7 mouse cellular contexts compared by ENCODE assay signal in the genomic region with DNA sequence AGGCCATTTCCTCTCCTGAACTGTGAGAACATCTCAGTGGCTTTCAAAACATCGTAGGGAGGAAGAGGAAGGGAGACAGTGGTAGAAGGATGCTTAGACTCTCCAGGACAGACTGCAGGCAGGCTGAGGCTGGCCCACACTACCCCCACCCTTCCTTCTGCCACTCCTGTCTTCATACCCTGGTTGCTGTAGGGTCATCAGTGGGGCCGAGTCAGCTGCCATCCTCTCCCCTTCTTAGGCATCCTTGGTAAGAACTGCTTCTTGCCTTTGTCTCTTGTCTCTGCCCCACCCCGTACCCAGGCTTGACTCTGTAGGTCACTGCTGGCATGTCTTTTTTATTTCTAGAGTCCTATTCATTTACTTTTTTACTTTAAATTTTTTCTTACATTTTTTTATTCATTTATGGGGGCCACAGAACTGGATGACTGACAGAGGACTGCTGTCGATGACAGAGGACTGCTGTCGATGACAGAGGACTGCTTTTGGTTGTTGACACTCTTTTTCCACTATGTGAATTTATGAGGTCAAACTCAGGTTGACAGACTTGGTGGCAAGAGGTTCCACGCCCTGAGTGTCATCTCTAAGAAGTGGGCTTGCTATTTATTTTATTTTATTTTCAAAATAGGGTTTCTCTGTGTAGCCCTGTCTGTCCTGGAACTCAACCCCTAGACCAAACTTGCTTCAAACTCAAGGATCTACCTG. TPM values are rescaled to one million over a fixed set of nuclear protein-coding genes. Genes with fewer than 3 reads are reported as not detected.
A peak's percentile ranks its signal among the peaks of the same experiment; 100 is the strongest.
DNase-seq lines count a peak whose midpoint lies in the region; ATAC-seq and TF ChIP-seq lines count a peak whose summit lies in the region.

No protein-coding gene starts in this region.

- H3K4me2 ChIP-seq in embryonic facial prominence, embryonic 13.5 days, result peak overlapping the region; percentile 91
- peak overlapping the region; percentile 100; the same call in 1 of the 2 replicates for H3K4me2 ChIP-seq in intestine, embryonic 14.5 days (ENCODE audit: low read length)
- peak overlapping the region; percentile 97 for H3K4me2 ChIP-seq in neural tube, embryonic 13.5 days

- H3K79me2 ChIP-seq in liver, adult 2 months (ENCODE audit: control insufficient read depth, insufficient read depth, low read length), result no peaks in the 10 kb centered on the region

- H3K4me3 ChIP-seq in liver, adult 2 months (ENCODE audit: insufficient read depth, low read depth, low read length), result peak overlapping the region; percentile 22
- H3K4me3 ChIP-seq in embryonic facial prominence, embryonic 13.5 days, result peak overlapping the region; percentile 10; the same call in 1 of the 2 replicates
- H3K4me3 ChIP-seq in intestine, embryonic 14.5 days (ENCODE audit: low read depth, low read length), result no peak overlapping the region
- H3K4me3 ChIP-seq in neural tube, embryonic 13.5 days, result peak overlapping the region; percentile 71

- no peak for ATAC-seq in embryonic facial prominence, embryonic 13.5 days (ENCODE audit: insufficient number of reproducible peaks, insufficient read depth, low FRiP score, low TSS enrichment, low read depth)
- ATAC-seq in intestine, embryonic 14.5 days (replicated peaks; ENCODE audit: low FRiP score, low TSS enrichment, low read depth), result no peak
- no peak for ATAC-seq in neural tube, embryonic 13.5 days (ENCODE audit: low read depth)

- H3K9ac ChIP-seq in liver, adult 2 months (ENCODE audit: low read depth, low read length), result peak overlapping the region; percentile 40
- H3K9ac ChIP-seq in embryonic facial prominence, embryonic 13.5 days, result no peak overlapping the region
- H3K9ac ChIP-seq in intestine, embryonic 14.5 days (ENCODE audit: low read length), result no peak overlapping the region; the same call in 1 of the 2 replicates
- H3K9ac ChIP-seq in neural tube, embryonic 13.5 days, result peak overlapping the region; percentile 97

- peak overlapping the region; percentile 55 for H3K27ac ChIP-seq in liver, adult 2 months (replicated peaks; ENCODE audit: insufficient read depth, low read depth, low read length)
- H3K27ac ChIP-seq in embryonic facial prominence, embryonic 13.5 days, result peak overlapping the region; percentile 28; the same call in 1 of the 2 replicates
- H3K27ac ChIP-seq in intestine, embryonic 14.5 days (ENCODE audit: low read depth), result no peak overlapping the region
- H3K27ac ChIP-seq in neural tube, embryonic 13.5 days (replicated peaks), result peak overlapping the region; percentile 99

- 0 out of 2 replicates have a peak, but pooled peaks cover 1% of the 10 kb centered on the region for H3K36me3 ChIP-seq in liver, adult 2 months (ENCODE audit: control insufficient read depth, insufficient read depth, low read length)
- no peaks in the 10 kb centered on the region for H3K36me3 ChIP-seq in embryonic facial prominence, embryonic 13.5 days
- H3K36me3 ChIP-seq in intestine, embryonic 14.5 days (ENCODE audit: control insufficient read depth, insufficient read depth, low read length), result no peaks in the 10 kb centered on the region
- no peaks in the 10 kb centered on the region for H3K36me3 ChIP-seq in neural tube, embryonic 13.5 days

- no peaks in the 10 kb centered on the region for H3K27me3 ChIP-seq in liver, adult 2 months (ENCODE audit: control insufficient read depth, insufficient read depth, low read length)
- H3K27me3 ChIP-seq in embryonic facial prominence, embryonic 13.5 days, result peaks cover 5% of the 10 kb centered on the region; the same call in 1 of the 2 replicates
- H3K27me3 ChIP-seq in intestine, embryonic 14.5 days (replicated peaks; ENCODE audit: control insufficient read depth, insufficient read depth, low read length), result no peaks in the 10 kb centered on the region
- H3K27me3 ChIP-seq in neural tube, embryonic 13.5 days, result no peaks in the 10 kb centered on the region

- no peak for TF ChIP-seq POLR2A in liver, adult 2 months (IDR thresholded peaks at IDR 0.05; ENCODE audit: extremely low read depth, insufficient read depth, low read length)

- WGBS in liver, adult 2 months, result 63% methylated on average over 6 of the region's 6 CpGs
- 81% methylated on average over 6 of the region's 6 CpGs for whole genome bisulfite sequencing in embryonic facial prominence, embryonic 13.5 days
- 73% methylated on average over 6 of the region's 6 CpGs for WGBS in intestine, embryonic 14.5 days
- WGBS in neural tube, embryonic 13.5 days, result 76% methylated on average over 6 of the region's 6 CpGs

- no peak for TF ChIP-seq CTCF in liver, adult 2 months (IDR thresholded peaks at IDR 0.05; ENCODE audit: low read depth, low read length)

- peaks cover 5% of the 10 kb centered on the region for H3K4me1 ChIP-seq in liver, adult 2 months (ENCODE audit: control insufficient read depth, insufficient read depth, low read length)
- H3K4me1 ChIP-seq in embryonic facial prominence, embryonic 13.5 days, result peaks cover 16% of the 10 kb centered on the region
- H3K4me1 ChIP-seq in intestine, embryonic 14.5 days (replicated peaks; ENCODE audit: control insufficient read depth, insufficient read depth, low read length), result peaks cover 12% of the 10 kb centered on the region
- H3K4me1 ChIP-seq in neural tube, embryonic 13.5 days (replicated peaks), result peaks cover 56% of the 10 kb centered on the region

- H3K9me3 ChIP-seq in embryonic facial prominence, embryonic 13.5 days, result no peaks in the 10 kb centered on the region
- no peaks in the 10 kb centered on the region for H3K9me3 ChIP-seq in intestine, embryonic 14.5 days (ENCODE audit: control insufficient read depth, low read length)
- H3K9me3 ChIP-seq in neural tube, embryonic 13.5 days, result no peaks in the 10 kb centered on the region

- DNase-seq in liver, adult 2 months (ENCODE audit: extremely low read depth, low read depth, low spot score), result no peak
- DNase-seq in liver, result no peak
- no peak for DNase-seq in intestine, embryonic 14.5 days (ENCODE audit: low spot score)
- DNase-seq in embryo, embryonic 10.5 days (ENCODE audit: low spot score), result no peak
- DNase-seq in gastrocnemius, postnatal 10 days, result no peak

RNA-seq across cellular contexts. Expression of gene Slc43a2, which starts 2.0 kb away (rescaled TPM):
- total RNA-seq in liver, adult 2 months (2014; rRNA removed), result 4.1 and 8.9 TPM in 2 replicates
- 5.2 and 8.0 TPM in 2 replicates for polyA plus RNA-seq in liver, adult 2 months (2012; rRNA removed)
- 3.6 and 4.5 TPM in 2 replicates for polyA plus RNA-seq in embryonic facial prominence, embryonic 13.5 days (2015; fragmentation: Nextera tagmentation; extraction: Ambion mirVana)
- polyA plus RNA-seq in intestine, embryonic 14.5 days (2014; fragmentation: Nextera tagmentation; extraction: Ambion mirVana), result 3.5 and 4.8 TPM in 2 replicates
- polyA plus RNA-seq in neural tube, embryonic 13.5 days (2015; fragmentation: Nextera tagmentation; extraction: Ambion mirVana), result 17.5 and 20.4 TPM in 2 replicates
- total RNA-seq in gastrocnemius, postnatal 10 days (2021), result 10 to 100 TPM; 24.2 to 27.3 TPM

RNA-seq across cellular contexts. Expression of gene Scarf1, which starts 20.1 kb away (rescaled TPM):
- 5.8 and 7.5 TPM in 2 replicates for total RNA-seq in liver, adult 2 months (2014; rRNA removed)
- 10.3 and 16.9 TPM in 2 replicates for polyA plus RNA-seq in liver, adult 2 months (2012; rRNA removed)
- polyA plus RNA-seq in embryonic facial prominence, embryonic 13.5 days (2015; fragmentation: Nextera tagmentation; extraction: Ambion mirVana), result 5.0 and 6.0 TPM in 2 replicates
- 5.4 and 6.0 TPM in 2 replicates for polyA plus RNA-seq in intestine, embryonic 14.5 days (2014; fragmentation: Nextera tagmentation; extraction: Ambion mirVana)
- polyA plus RNA-seq in neural tube, embryonic 13.5 days (2015; fragmentation: Nextera tagmentation; extraction: Ambion mirVana), result 4.7 TPM in 2 replicates
- total RNA-seq in gastrocnemius, postnatal 10 days (2021), result 10 to 100 TPM in 1 of 2 experiments, 1 to 10 TPM in 1; 7.9 to 10.0 TPM

RNA-seq across cellular contexts. Expression of gene Rilp, which starts 23.6 kb away (rescaled TPM):
- total RNA-seq in liver, adult 2 months (2014; rRNA removed), result 23.0 and 27.9 TPM in 2 replicates
- polyA plus RNA-seq in liver, adult 2 months (2012; rRNA removed), result 29.8 and 32.6 TPM in 2 replicates
- polyA plus RNA-seq in embryonic facial prominence, embryonic 13.5 days (2015; fragmentation: Nextera tagmentation; extraction: Ambion mirVana), result 0.41 TPM in 1 of 2 replicates, not detected in the other
- polyA plus RNA-seq in intestine, embryonic 14.5 days (2014; fragmentation: Nextera tagmentation; extraction: Ambion mirVana), result 0.43 and 0.65 TPM in 2 replicates
- polyA plus RNA-seq in neural tube, embryonic 13.5 days (2015; fragmentation: Nextera tagmentation; extraction: Ambion mirVana), result 0.54 and 1.7 TPM in 2 replicates
- 10 to 100 TPM; 25.5 to 32.6 TPM for total RNA-seq in gastrocnemius, postnatal 10 days (2021)

RNA-seq across cellular contexts. Expression of gene Prpf8, which starts 46.8 kb away (rescaled TPM):
- 72.8 and 102 TPM in 2 replicates for total RNA-seq in liver, adult 2 months (2014; rRNA removed)
- 59.4 and 63.3 TPM in 2 replicates for polyA plus RNA-seq in liver, adult 2 months (2012; rRNA removed)
- polyA plus RNA-seq in embryonic facial prominence, embryonic 13.5 days (2015; fragmentation: Nextera tagmentation; extraction: Ambion mirVana), result 62.5 and 63.1 TPM in 2 replicates
- 86.9 and 88.7 TPM in 2 replicates for polyA plus RNA-seq in intestine, embryonic 14.5 days (2014; fragmentation: Nextera tagmentation; extraction: Ambion mirVana)
- 47.3 and 51.3 TPM in 2 replicates for polyA plus RNA-seq in neural tube, embryonic 13.5 days (2015; fragmentation: Nextera tagmentation; extraction: Ambion mirVana)
- 10 to 100 TPM; 77.6 to 83.7 TPM for total RNA-seq in gastrocnemius, postnatal 10 days (2021)

RNA-seq across cellular contexts. Expression of gene Pitpna, which starts 54.4 kb away (rescaled TPM):
- total RNA-seq in liver, adult 2 months (2014; rRNA removed), result 19.7 and 21.0 TPM in 2 replicates
- polyA plus RNA-seq in liver, adult 2 months (2012; rRNA removed), result 24.6 and 28.9 TPM in 2 replicates
- 66.2 and 74.4 TPM in 2 replicates for polyA plus RNA-seq in embryonic facial prominence, embryonic 13.5 days (2015; fragmentation: Nextera tagmentation; extraction: Ambion mirVana)
- 76.2 and 82.1 TPM in 2 replicates for polyA plus RNA-seq in intestine, embryonic 14.5 days (2014; fragmentation: Nextera tagmentation; extraction: Ambion mirVana)
- polyA plus RNA-seq in neural tube, embryonic 13.5 days (2015; fragmentation: Nextera tagmentation; extraction: Ambion mirVana), result 122 and 128 TPM in 2 replicates
- total RNA-seq in gastrocnemius, postnatal 10 days (2021), result 100 to 1,000 TPM; 148 to 160 TPM

Comparison
In these comparisons a context has a peak if more than half of its experiments do, and no peak if none do; other contexts are left out.
1. H3K9ac ChIP-seq: peak in liver, adult 2 months (single experiment) and neural tube, embryonic 13.5 days (single experiment); none in embryonic facial prominence, embryonic 13.5 days (single experiment) and intestine, embryonic 14.5 days (single experiment).
2. RNA of gene Rilp, which starts 23.6 kb away (polyA plus RNA-seq): 29.8 to 32.6 TPM in liver, adult 2 months; 0.54 to 1.7 TPM in neural tube, embryonic 13.5 days, 0.43 to 0.65 TPM in intestine, embryonic 14.5 days and 0.41 TPM in embryonic facial prominence, embryonic 13.5 days; every median in the first group is over 10 times any median in the second.
3. Peak in every context shown above with its lines, with median percentiles within 50 percentile points of each other: H3K4me2 ChIP-seq.